Mouse (Mus musculus) frontal cortex, adult 2 months (tissue): ENCODE measurements around the gene Nktr. TPM values are rescaled to one million over a fixed set of nuclear protein-coding genes. Genes with fewer than 3 reads are reported as not detected.

Experiments
- DNase-seq, 2 experiments: peaks; one replicate each; pipeline ENCODE4 v3.0.0; 2022; ENCODE audit warnings: low spot score in 1 of 2; ENCODE audit errors: extremely low spot score in 1 of 2
- polyA plus RNA-seq: library from polyadenylated mRNA; depleted of rRNA; stranded (reverse); fragments of >200 nt; gene quantifications from 2 replicates; pipeline ENCODE4 v1.2.3, GENCODE M21; 2012; rRNA removed

Gene Nktr
- 133 and 161 TPM in 2 replicates for polyA plus RNA-seq

GRCm38 (mm10) chr9:121718792-121719318 is at the start of gene Nktr:
Gene Nktr, plus strand, starts transcription at chr9:121719169.
- peak; percentile 96 to 97 for DNase-seq

- DNase-seq: peak in 1 of 2 experiments; percentile 33
These were observed 49.6 kb upstream of the Nktr start for GRCm38 (mm10) chr9:121669348-121669791.

- DNase-seq: peak in 1 of 2 experiments; percentile 64
These were observed 47.7 kb upstream of the Nktr start for GRCm38 (mm10) chr9:121671300-121671699.

- no peak for DNase-seq
These were observed 46.7 kb upstream of the Nktr start for GRCm38 (mm10) chr9:121672311-121672710.

GRCm38 (mm10) chr9:121673716-121674115 is 45.3 kb upstream of the Nktr start:
- DNase-seq: no peak

- DNase-seq: no peak
These were observed 44.0 kb upstream of the Nktr start for GRCm38 (mm10) chr9:121675011-121675410.

- no peak for DNase-seq
These were observed 43.4 kb upstream of the Nktr start for GRCm38 (mm10) chr9:121675556-121675955.

- no peak for DNase-seq
These were observed 41.9 kb upstream of the Nktr start for GRCm38 (mm10) chr9:121677069-121677468.

GRCm38 (mm10) chr9:121677476-121677875 is 41.5 kb upstream of the Nktr start:
- no peak for DNase-seq

GRCm38 (mm10) chr9:121679549-121679948 is 39.4 kb upstream of the Nktr start:
- DNase-seq: peak in 1 of 2 experiments; percentile 54

GRCm38 (mm10) chr9:121681191-121681590 is 37.8 kb upstream of the Nktr start:
- DNase-seq: no peak

- DNase-seq: no peak
These were observed 36.8 kb upstream of the Nktr start for GRCm38 (mm10) chr9:121682037-121682680.

GRCm38 (mm10) chr9:121684702-121685101 is 34.3 kb upstream of the Nktr start:
- no peak for DNase-seq

- peak; percentile 67 to 75 for DNase-seq
These were observed 28.7 kb upstream of the Nktr start for GRCm38 (mm10) chr9:121690200-121690651.

- no peak for DNase-seq
These were observed 28.2 kb upstream of the Nktr start for GRCm38 (mm10) chr9:121690734-121691133.

- DNase-seq: no peak
These were observed 24.2 kb upstream of the Nktr start for GRCm38 (mm10) chr9:121694736-121695135.

- DNase-seq: no peak
These were observed 22.3 kb upstream of the Nktr start for GRCm38 (mm10) chr9:121696626-121697025.

- peak in 1 of 2 experiments; percentile 78 for DNase-seq
These were observed 21.6 kb upstream of the Nktr start for GRCm38 (mm10) chr9:121697150-121698049.

GRCm38 (mm10) chr9:121704261-121704645 is 14.7 kb upstream of the Nktr start:
- no peak for DNase-seq

GRCm38 (mm10) chr9:121704646-121705625 is 14.0 kb upstream of the Nktr start, which contains the start of gene Sec22c:
Gene Sec22c, minus strand, starts transcription at chr9:121705490.
- DNase-seq: peak; percentile 77 to 88
